Mouse (Mus musculus) heart, embryonic 16.5 days (tissue): ENCODE results near the gene Thada. TPM values are rescaled to one million over a fixed set of nuclear protein-coding genes. Genes with fewer than 3 reads are reported as not detected.

Experiments
- ATAC-seq: fragments of 200-750 bp; cut with Nextera tagmentation; replicated peaks from 2 replicates; pipeline ENCODE4 v1.8.0; 2017; ENCODE audit warnings: moderate number of reproducible peaks; ENCODE audit not compliant: insufficient read depth, low FRiP score; ENCODE audit errors: extremely low read depth
- H3K27ac ChIP-seq: fragments of 300-500 bp; sonication (generic); 2 replicates; pipeline ENCODE4 v1.5.1; 2014; ENCODE audit warnings: mild to moderate bottlenecking, low read length, control low read depth, moderate library complexity
- H3K27me3 ChIP-seq: fragments of 300-500 bp; sonication (generic); 2 replicates; pipeline ENCODE4 v1.6.1; 2014; ENCODE audit warnings: low read length, mixed read lengths; ENCODE audit not compliant: control insufficient read depth, insufficient read depth
- H3K36me3 ChIP-seq: fragments of 300-500 bp; sonication (generic); 2 replicates; pipeline ENCODE4 v1.6.1; 2014; ENCODE audit not compliant: control insufficient read depth, insufficient read depth
- H3K4me1 ChIP-seq: fragments of 300-500 bp; sonication (generic); 2 replicates; pipeline ENCODE4 v1.6.1; 2014; ENCODE audit warnings: low read length, mixed read lengths; ENCODE audit not compliant: control insufficient read depth, insufficient read depth
- H3K4me2 ChIP-seq: fragments of 300-500 bp; sonication (generic); 2 replicates; pipeline ENCODE4 v1.6.1; 2014; ENCODE audit warnings: low read depth, mild to moderate bottlenecking, control low read depth, low read length
- H3K4me3 ChIP-seq: fragments of 300-500 bp; sonication (generic); 2 replicates; pipeline ENCODE4 v1.5.1; 2014; ENCODE audit warnings: mild to moderate bottlenecking, control low read depth, low read length
- H3K9ac ChIP-seq: fragments of 300-500 bp; sonication (generic); 2 replicates; pipeline ENCODE4 v1.6.1; 2014; ENCODE audit warnings: low read length, control low read depth
- H3K9me3 ChIP-seq: fragments of 300-500 bp; sonication (generic); replicated peaks from 2 replicates; pipeline ENCODE4 v1.6.1; 2016; ENCODE audit warnings: low read length; ENCODE audit not compliant: control insufficient read depth
- WGBS: fragments of 180-500 bp; shearing (Covaris S2); extraction: QIAGEN DNeasy Blood & Tissue Kit; methylation state at CpG from one replicate; pipeline ENCODE4 v1.1.7; 2014; 5-methylcytosine and 5-hydroxymethylcytosine counted together
- polyA plus RNA-seq: library from polyadenylated mRNA; unstranded; fragments of >200 nt; fragmentation: Nextera tagmentation; extraction: Ambion mirVana; gene quantifications from 2 replicates; pipeline ENCODE4 v1.2.1, GENCODE M21; 2015

Gene Thada
- polyA plus RNA-seq, 1 experiment from 2014 or later: 4.8 TPM

DNA sequence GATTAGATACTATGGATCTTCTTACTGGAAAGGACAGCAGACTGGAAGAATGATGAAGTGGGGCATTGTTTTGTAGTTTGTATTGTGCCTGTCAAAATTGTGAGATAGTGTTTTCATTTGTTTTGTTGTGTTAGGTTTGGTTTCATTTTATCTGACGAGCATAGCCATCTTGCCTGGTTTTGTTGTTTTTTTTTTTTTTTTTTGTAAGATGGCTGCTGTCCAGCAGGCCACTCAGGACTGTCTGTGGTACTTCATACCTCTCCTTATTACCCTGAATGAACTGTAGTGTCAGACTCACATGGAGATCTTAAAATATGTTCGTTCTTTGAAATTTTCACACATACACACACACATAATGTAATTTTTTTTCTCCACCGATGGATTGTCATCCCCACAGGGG, 36.3 kb upstream of the Thada start:
- no peaks in the 10 kb centered on the region for H3K4me1 ChIP-seq
- no peaks in the 10 kb centered on the region for H3K27me3 ChIP-seq
- no peak for ATAC-seq
- no peak overlapping the region for H3K27ac ChIP-seq
- no peak overlapping the region for H3K4me3 ChIP-seq
- 57% methylated on average over 3 of the region's 3 CpGs for WGBS
- no peaks in the 10 kb centered on the region for H3K36me3 ChIP-seq
- no peak overlapping the region for H3K4me2 ChIP-seq
- no peaks in the 10 kb centered on the region for H3K9me3 ChIP-seq
- H3K9ac ChIP-seq: no peak overlapping the region

DNA sequence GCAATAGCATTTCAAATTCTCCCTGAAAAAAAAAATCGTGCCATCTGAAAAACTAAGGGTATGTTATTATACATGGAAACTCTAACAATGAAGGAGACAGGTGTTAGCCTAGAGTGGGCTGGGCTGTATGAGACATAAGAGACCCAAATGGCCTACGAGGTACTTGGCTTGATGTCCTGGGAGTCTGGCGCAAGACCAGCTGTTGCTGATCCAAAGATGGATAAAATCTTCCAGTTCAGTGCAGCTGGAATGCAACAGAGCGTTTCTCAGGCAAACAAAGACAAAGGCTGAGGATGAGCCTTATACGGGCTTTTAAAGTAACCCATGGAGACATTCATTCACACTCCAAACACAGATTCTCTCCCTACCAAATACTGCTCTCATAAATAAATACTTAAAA, 32.6 kb upstream of the Thada start:
- Histone ChIP-seq H3K4me1 (no peaks in the 10 kb centered on the region), H3K27me3 (no peaks in the 10 kb centered on the region), H3K4me2 (no peak overlapping the region), H3K9me3 (no peaks in the 10 kb centered on the region), H3K9ac (no peak overlapping the region), H3K27ac (no peak overlapping the region), H3K36me3 (no peaks in the 10 kb centered on the region), H3K4me3 (no peak overlapping the region)
- ATAC-seq: no peak
- 56% methylated on average over 5 of the region's 5 CpGs for WGBS

DNA sequence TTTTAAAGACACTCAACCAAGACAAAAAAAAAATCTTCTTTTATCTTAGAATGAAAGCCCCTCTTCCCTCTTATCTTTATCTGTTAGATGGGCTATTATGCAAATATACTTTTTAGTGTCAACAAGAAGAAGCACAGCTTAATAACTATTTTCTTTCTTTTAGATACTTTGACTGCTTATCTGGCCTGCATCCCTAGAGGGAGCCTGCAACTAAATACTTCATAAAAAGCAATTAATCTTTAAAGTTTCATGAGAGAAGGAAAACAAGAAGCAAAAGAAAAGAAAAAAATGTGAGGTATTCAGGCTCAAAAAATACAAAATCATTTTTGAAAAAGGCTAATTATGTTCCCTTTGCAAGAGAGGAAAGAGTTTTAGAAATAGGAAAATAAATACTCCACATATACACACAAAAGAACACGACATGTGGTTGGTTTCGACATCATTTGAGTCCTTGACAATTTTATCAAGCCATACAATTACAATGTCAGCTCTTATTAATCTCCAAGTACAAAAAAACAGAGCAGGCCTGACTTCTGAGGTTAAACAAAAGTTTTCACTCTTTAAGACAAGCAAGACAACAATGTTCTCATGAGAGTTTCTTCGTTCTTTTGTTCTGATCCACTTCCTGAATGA, 32.1 kb upstream of the Thada start:
- Histone ChIP-seq H3K27ac (no peak overlapping the region), H3K36me3 (no peaks in the 10 kb centered on the region), H3K9me3 (no peaks in the 10 kb centered on the region), H3K27me3 (no peaks in the 10 kb centered on the region), H3K9ac (no peak overlapping the region), H3K4me3 (no peak overlapping the region), H3K4me1 (no peaks in the 10 kb centered on the region), H3K4me2 (no peak overlapping the region)
- 61% methylated on average over 3 of the region's 3 CpGs for WGBS
- ATAC-seq: no peak

DNA sequence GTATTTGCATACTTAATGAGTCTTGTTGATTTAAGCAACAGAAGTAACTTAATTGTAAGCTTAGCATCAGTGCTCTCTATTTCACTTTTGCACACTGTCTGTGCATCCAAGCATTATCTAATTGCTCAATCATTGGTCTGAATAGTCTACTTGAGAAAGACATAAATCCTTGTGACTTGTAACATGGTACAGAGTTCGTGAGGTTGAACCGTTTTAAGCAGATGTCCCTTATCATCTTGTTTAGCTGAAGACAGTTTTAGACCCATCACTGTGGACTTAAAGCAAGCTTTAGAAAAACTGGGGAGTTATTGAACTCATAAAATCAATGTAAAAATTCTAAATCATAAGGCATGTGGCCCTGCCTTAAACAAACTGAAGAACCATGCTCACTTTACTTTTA, 31.6 kb upstream of the Thada start:
- Histone ChIP-seq H3K27ac (no peak overlapping the region), H3K27me3 (no peaks in the 10 kb centered on the region), H3K4me3 (no peak overlapping the region), H3K4me1 (no peaks in the 10 kb centered on the region), H3K9me3 (no peaks in the 10 kb centered on the region), H3K36me3 (no peaks in the 10 kb centered on the region), H3K4me2 (no peak overlapping the region), H3K9ac (no peak overlapping the region)
- WGBS: 60% methylated on average over 2 of the region's 2 CpGs
- no peak for ATAC-seq

DNA sequence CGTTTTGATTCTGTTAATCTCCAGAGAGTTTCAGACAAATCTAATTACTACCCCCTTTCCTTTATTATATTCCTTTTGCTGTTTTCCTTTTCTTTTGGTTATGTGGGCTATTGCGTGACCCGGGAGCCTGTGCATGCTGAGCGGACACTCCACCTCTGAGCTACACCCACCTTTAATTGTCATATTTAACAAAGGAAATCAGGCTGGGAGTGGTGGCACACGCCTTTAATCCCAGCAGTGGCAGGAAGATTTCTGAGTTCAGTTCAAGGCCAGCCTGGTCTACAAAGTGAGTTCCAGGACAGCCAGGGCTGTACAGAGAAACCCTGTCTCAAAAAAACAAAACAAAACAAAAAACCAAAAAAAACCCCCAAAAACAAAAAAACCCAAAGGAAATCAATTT, 31.0 kb upstream of the Thada start:
- Histone ChIP-seq H3K4me2 (no peak overlapping the region), H3K36me3 (no peaks in the 10 kb centered on the region), H3K9ac (no peak overlapping the region), H3K27me3 (no peaks in the 10 kb centered on the region), H3K27ac (no peak overlapping the region), H3K9me3 (no peaks in the 10 kb centered on the region), H3K4me3 (no peak overlapping the region), H3K4me1 (no peaks in the 10 kb centered on the region)
- no peak for ATAC-seq
- 86% methylated on average over 5 of the region's 5 CpGs for WGBS

DNA sequence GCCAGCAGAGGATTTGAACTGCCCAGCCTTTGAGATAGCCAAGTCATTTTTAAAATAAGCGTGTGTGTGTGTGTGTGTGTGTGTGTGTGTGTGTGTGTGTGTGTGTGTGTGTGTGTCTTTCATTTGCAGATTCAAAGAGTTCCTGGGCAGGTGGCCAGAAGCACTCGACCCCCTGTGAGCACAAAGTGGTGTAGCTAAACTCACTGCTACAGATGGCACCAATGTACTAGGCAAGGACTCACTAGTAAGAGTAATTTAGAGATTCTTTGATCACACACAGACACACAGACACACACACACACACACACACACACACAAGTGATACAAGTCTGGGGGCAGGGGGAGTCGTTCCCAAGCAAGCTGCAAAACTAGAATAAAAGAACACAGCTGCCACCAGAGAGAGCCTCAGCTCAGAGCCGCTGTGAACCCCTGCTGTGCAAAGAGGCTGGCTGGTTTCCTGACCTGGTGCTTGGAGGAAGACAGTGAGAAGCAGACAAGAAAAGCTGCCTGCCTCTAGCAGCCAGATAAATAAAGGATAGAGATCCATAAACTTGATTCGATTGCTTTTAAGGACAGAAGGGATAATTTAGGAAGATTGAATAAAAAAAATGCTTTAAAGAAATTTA, 26.4 kb upstream of the Thada start:
- Histone ChIP-seq H3K36me3 (no peaks in the 10 kb centered on the region), H3K9me3 (no peaks in the 10 kb centered on the region), H3K4me2 (no peak overlapping the region), H3K27ac (no peak overlapping the region), H3K9ac (no peak overlapping the region), H3K27me3 (no peaks in the 10 kb centered on the region), H3K4me1 (no peaks in the 10 kb centered on the region), H3K4me3 (no peak overlapping the region)
- ATAC-seq: no peak
- 32% methylated on average over 5 of the region's 5 CpGs for WGBS

DNA sequence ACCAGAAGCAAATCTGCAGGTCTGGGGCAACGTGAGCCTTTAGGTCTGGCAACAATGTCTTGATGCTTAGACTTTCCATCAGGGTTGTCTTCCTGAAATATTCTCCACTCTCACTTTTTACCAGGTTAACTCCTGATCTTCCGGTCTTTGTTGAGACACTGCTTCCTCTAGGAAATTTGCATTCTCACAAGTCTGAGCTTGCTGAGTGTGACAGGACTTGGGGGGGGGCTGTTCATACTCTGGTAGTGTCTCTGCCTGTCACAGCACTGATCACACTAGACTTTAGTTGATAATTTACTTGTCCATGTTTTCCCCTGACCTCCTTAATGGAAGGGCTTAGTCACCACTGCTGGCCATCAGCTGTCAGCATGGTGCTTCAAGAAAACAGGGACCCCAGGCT, 21.4 kb upstream of the Thada start:
- H3K9me3 ChIP-seq: no peaks in the 10 kb centered on the region
- ATAC-seq: no peak
- H3K4me3 ChIP-seq: no peak overlapping the region
- WGBS: 65% methylated on average over 2 of the region's 2 CpGs
- H3K27me3 ChIP-seq: no peaks in the 10 kb centered on the region
- no peaks in the 10 kb centered on the region for H3K4me1 ChIP-seq
- no peak overlapping the region for H3K4me2 ChIP-seq
- H3K9ac ChIP-seq: no peak overlapping the region
- H3K27ac ChIP-seq: no peak overlapping the region
- no peaks in the 10 kb centered on the region for H3K36me3 ChIP-seq

DNA sequence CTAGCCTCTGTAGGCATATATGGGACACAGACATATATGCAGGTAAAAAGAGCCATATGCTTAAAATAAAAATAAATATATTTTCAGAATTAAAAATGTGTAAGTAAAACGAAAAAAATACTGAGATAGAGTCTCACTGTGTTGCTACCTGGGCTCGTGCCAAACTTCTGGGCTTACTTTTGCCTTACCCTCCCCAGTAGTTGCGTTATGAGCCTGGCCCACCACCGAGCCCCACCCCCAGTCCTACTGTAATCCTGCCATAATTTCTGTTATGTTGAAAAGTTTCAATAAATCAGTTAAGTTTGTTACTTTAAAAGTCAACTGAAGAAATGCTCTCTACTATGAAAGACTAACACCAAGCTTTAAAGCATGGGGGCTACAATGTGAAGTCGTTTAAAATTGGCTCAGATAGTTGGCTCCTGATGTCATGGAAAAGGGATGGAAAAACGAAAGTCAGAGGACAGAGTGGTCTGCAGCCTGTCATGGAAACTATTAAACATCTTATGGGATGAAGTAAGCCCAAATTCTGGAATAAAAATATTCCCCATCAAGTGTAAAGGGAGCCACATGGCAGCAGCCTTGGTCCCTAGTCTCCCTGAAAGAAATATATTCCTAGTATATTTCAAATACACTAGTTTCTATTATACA, 17.8 kb upstream of the Thada start:
- Histone ChIP-seq H3K4me1 (no peaks in the 10 kb centered on the region), H3K9ac (no peak overlapping the region), H3K4me3 (no peak overlapping the region), H3K4me2 (no peak overlapping the region), H3K36me3 (no peaks in the 10 kb centered on the region), H3K27ac (no peak overlapping the region), H3K9me3 (no peaks in the 10 kb centered on the region), H3K27me3 (no peaks in the 10 kb centered on the region)
- no peak for ATAC-seq
- WGBS: 57% methylated on average over 6 of the region's 6 CpGs

DNA sequence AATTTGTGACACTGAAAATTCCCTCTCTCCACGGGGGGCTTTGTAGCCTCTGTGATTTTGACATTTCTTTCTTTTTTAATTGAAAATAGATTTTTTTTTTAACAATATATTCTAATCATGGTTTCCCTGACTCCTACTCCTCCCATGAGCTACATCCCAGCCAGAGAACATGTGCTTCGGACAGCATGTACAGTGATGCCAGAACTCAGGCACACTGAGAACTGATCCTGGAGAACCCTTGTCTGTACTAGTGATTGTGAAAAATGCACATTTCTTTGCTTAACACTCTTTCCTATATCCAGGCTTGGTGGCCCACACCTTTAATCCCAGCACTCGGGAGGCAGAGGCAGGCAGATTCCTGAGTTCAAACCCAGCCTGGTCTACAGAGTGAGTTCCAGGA, 16.8 kb upstream of the Thada start:
- H3K4me2 ChIP-seq: no peak overlapping the region
- no peaks in the 10 kb centered on the region for H3K36me3 ChIP-seq
- H3K9me3 ChIP-seq: no peaks in the 10 kb centered on the region
- H3K9ac ChIP-seq: no peak overlapping the region
- H3K4me3 ChIP-seq: no peak overlapping the region
- no peak overlapping the region for H3K27ac ChIP-seq
- no peaks in the 10 kb centered on the region for H3K27me3 ChIP-seq
- no peak for ATAC-seq
- no peaks in the 10 kb centered on the region for H3K4me1 ChIP-seq
- 78% methylated on average over 3 of the region's 3 CpGs for WGBS
